Mouse (Mus musculus) urinary bladder, postnatal 10 days (tissue): ENCODE results near the gene Gm20388.

ENCODE experiments used
- DNase-seq: peaks from one replicate; pipeline ENCODE4 v3.0.0; 2022; ENCODE audit warnings: low spot score

Gene Gm20388

DNA sequence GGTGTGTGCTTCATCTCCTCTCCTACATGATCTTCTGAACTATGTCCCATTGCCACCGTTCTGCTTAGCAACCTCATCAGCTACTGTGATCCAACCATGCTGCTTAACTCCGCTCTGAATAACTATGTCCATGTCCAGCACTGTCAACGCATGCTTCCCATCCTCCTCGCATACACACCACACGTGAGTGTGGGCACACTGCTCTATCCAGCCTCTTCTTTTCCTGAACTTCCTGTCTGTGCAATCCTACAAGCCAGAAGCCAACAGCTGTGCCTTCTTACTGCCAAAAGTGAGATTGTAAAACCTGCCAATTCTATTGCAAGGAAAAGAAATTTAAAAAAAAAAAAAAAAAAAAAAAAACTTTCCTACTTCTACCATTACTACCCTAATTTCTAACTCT lies 3071.0 kb downstream of the Gm20388 start:
- no peak for DNase-seq

DNA sequence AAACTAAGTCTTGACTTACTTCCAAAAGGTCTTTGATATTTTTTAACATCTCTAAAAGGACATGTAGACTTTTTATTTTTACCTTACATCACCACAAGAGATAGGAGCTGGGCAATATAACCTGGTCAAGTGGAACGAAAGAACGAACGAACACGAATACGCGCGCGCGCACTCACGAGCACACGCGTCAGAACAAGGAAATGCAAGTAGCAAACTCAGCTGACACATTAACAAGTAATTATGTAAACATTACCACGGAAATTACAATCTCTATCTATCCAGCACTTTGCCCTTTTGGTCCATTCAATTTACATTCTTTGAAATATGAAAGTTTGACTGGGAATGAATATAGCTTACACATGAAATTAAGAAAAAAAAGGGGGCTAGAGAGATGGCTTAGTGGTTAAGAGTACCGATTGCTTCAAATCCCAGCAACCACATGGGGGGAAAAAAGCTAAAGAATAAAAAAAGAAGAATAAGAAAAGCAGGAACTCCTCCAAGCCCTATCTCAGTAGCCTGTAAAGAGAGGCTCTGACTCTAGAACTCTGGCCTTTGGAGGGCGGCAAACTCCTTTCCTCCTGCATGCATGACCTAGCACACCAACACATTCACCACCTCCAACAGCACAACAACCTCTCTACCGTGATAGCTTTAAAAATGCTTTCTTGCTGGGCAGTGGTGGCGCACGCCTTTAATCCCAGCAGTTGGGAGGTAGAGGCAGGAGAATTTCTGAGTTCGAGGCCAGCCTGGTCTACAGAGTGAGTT lies 3072.7 kb downstream of the Gm20388 start:
- no peak for DNase-seq

DNA sequence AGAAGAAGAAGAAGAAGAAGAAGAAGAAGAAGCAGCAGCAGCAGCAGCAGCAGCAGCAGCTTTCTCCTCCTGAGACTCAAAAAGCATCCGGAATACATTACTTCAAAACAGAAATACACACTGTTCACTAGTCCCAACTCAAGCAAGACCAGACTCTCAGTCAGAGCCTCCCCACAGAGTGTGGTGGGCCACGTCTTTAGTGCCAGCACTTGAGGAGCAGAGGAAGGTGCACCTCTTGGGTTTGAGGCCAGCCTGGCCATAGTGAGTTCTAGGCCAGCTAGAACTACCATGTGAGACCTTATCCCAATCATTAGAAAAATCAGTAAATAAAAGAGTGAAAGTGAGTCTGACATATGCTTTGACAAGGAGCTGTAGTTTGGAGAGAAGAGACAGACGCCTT lies 3073.5 kb downstream of the Gm20388 start:
- DNase-seq = no peak

DNA sequence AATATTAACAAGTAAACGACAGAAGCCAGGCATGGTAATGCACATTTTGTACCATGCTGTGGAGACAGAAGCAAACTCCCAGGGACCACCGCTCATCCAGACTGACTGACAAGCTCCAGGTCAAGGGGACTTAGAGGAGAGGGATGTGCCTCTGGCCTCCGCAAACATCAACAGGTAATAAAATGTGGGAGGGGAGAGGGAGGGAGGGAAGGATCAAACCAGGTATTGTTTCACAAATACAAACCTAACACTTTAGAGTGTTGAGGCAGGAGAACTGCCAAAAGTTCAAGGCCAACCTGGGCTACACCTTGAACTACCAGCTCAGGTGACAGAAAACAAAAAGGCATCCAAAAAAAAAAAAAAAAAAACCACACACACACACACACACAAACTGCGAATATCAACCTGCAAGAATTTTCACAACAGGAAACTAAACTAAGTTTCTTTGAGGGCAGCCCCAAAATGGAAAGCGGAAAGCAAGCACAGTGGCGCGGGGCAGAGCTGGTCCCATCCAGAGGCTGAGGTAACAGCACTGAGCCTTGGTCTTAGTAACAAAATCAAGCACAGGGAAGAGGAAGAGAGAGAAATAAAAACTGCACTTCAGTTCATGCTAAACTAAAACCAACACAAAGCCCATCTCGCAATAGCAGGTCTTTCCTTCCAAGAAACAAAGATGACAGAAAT lies 3076.0 kb downstream of the Gm20388 start:
- no peak for DNase-seq

DNA sequence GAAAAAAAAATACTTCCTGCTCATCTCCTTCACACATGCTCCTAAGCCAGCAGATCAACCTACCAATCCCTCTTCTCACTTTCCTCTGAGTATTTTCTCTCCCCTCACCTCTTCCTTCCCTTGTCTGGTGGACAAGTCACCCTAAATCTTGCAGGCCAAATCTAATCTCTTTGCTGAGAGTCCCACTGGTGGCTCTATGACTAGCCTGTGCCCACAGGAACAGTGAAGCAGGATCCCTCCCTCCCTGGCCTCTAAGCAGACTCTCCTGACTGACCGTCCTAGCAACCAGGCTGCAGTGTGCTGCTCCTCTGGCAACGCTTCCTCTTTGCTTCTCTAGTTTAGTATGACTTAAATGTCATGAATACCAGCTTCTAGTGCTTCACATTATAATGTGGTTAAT lies 3076.6 kb downstream of the Gm20388 start:
- no peak for DNase-seq

DNA sequence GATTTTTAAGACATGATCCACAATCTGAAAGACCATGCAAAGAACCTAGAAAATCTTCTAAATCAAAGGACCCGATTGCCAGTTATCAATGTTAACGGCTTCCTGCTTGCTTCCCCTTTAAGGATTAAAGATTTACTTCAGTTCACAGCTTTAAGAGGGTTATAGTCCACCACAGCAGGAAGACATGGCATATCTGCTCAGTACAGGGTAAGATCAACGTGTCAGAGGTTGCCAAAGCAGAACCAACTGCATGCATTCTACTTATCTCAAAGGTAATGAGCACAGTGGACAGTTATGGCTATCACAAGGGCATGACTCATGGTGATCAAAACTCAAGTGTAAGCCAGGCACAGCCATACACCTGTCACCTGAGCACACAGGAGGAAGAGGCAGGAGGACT lies 3078.3 kb downstream of the Gm20388 start:
- DNase-seq = no peak

DNA sequence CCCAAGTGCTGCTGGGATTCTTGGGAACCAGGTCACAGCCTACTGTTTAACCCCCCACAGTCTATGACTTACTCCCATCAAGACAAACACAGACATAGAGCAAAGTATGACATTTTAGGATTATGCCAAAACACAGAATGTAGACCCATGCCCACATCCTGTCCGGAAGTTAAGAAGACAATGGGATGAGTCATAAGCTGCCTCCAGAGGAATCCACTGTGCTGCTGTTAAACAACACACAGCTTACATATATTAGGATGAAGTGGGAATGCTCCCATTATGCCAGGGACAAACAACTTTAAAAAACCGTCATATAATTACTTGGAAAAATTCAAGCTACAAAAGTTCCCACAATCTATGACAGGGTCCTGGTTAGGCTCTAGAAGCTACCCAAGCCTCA lies 3079.3 kb downstream of the Gm20388 start:
- no peak for DNase-seq

DNA sequence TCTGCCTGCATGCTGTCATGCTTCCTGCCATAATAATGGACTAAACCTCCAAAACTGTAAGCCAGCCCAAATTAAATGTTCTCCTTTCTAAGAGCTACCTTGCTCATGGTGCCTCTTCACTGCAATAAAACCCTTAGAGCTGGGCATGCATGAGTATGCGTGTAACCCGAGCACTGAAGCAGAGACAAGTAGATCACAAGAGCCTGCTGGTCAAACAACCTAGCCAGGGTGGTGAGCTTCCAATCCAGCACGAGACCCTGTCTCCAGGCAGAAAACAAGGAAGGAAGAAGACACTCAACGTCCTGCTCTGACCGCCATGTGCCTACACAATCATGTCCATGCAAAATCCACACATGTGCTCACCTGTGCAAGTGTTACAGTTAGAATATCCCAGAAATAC lies 3080.7 kb downstream of the Gm20388 start:
- no peak for DNase-seq

DNA sequence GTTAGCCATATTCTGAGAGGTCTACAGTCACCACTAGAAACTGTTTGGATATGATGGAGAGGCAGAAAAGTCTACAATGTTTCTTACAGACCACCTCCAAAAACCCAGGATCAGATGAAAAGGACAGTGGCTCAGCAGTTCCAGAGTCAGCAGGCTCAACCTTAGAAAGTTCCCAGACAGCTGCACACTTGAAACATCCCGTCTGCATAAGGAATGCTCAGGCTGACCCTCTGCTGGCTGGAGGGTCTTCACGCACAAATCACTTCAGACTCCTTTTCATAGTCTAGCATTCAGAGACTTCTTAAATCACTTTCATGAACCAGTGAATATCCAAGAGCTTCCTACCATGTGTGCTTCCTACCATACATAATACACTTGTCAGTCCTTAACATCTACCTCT lies 3081.7 kb downstream of the Gm20388 start:
- DNase-seq = no peak

DNA sequence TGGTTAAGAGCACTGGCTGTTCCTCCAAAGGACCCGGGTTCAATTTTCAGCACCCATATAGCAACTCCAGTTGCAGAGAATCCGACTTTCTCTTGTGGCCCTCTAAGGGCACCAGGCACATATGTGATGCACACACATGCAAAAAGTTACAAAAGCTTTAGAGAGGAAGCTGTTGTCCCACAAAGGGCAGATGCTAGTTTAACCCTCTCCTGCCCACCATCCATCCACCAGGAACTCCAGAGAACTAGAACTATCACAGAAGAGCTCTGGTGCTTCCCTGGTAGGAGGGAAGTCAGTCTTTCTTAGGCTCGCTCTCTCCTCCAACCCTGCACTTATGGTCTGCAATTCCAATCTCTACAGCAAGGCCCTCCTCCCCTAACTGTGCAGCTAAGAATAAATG lies 3082.4 kb downstream of the Gm20388 start:
- no peak for DNase-seq

DNA sequence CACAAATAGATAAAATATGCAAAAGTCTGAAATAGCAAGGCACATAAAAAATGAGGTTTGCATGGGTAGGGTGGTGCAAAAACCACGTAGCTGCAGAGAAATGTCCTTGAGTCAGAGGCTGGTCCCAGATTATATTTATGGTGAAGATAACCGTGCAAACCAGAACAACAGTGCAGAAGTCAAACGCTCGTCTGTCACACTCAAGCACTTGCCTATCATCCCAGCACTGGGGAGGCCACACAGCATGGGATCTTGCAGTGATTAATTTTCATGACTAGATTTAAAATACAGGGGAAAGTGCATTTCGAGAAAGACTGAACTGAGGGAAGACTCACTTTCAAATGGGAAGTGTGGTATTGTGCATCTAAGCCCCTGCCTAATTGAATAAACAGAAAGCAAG lies 3083.1 kb downstream of the Gm20388 start:
- DNase-seq = no peak

DNA sequence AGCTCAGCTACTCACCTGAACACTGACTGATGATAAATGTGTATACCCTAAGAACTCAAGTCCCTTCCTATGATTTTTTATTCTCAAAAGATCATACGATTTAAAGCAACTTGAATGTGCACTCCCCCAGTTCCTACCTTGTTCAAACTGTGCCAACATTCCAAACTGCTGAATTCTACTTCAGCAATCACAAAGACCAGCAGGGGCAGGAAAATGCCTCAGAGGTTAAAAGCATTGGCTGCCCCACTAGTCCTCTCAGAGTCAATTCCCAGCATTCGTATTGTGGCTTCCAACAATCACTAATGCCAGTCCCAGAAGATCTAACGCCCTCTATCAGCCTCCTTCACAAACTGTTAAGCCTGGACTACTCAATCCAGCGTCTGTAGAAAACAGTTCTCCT lies 3087.3 kb downstream of the Gm20388 start:
- DNase-seq = no peak

DNA sequence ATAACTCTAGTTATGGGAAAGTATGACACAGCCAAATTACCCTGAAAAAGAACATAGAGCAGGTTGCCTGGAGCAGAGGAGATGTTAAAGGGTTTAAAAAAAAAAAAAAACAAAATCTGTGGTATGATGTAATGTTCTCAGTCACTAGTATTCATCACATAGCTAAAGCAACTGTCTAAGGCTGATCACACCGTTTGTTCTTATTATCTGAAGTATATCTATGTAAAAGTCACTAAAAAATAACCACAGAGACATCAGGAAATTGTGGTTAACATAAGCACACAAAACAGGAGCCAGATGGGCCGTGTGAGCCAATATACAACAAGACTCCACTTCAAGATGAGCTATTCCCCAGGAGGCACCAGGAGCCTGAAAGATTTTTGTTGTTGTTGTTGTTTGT lies 3089.7 kb downstream of the Gm20388 start:
- no peak for DNase-seq

DNA sequence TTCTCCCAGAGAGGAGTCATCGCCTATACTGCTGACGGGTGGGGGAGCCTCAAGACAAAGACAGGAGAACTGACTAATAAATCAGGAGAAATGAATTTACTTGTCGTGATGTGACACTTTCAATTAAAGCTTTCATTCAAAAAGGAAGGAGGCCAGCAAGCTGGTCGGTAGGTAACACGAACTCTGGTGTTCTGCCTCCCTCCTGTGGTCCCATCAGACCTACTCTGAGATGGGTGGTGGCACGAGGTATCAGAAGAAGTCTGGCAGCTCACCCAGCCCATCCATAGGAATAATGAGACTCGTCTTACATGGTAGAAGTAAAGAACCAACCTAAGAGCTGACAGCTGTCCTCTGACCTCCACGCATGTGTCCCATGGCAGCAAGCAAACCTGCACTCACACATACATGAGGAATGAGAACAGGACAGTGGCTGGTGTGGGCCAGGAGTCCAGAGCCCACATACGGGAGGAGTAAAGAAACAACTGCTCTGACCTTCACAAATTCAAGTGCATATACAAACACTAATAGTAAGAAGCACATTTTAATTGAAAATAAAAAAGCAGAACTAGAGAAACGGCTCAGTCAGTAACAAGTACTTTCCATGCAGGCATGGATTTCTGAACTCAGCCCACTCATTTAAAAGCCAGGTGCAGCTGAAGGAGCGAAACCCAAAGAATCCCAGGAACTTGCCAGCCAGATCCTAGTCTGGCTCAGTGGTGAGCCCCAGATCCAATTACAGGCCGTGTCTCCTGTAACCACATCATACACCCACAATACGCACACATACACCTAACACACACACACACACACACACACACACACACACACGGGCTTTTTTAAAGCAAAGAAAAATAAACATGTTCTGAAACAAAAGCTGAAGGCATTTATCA lies 3093.6 kb downstream of the Gm20388 start:
- no peak for DNase-seq

DNA sequence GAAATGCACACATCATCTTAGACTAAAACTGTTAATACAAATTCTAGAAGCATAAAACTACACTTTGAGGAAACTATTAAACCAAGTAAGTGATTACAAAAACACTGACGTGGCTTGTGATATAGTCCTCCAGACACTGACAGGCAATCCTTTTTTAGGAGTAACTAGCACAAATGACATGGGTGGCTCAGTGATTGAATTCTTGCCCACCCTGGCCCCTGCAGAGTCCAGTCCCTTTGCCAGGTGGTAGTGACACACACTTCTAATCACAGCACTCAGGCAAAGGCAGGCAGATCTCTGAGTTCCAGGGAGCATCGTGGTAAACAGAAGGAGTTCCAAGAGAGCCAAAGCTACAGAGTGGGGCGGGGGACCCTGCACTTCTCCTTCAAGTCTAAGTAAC lies 3094.7 kb downstream of the Gm20388 start:
- no peak for DNase-seq

DNA sequence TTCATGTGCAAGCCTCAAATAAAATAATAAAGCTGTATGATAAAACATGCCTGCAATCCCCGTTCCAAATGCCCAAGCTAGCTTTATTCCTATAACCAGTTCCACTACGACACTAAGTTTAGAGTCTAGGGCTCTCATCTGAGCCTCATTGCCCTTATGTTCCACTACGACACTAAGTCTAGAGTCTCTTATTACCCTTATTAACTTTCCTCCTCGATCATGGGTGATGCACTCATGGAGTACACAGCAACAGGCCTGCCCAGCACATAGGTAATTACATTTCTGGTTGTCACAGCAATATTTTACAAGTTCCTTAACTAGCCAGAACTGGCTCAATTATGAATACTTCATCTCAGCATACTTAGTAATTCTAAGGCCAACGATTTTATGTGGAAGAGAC lies 3095.2 kb downstream of the Gm20388 start:
- no peak for DNase-seq

DNA sequence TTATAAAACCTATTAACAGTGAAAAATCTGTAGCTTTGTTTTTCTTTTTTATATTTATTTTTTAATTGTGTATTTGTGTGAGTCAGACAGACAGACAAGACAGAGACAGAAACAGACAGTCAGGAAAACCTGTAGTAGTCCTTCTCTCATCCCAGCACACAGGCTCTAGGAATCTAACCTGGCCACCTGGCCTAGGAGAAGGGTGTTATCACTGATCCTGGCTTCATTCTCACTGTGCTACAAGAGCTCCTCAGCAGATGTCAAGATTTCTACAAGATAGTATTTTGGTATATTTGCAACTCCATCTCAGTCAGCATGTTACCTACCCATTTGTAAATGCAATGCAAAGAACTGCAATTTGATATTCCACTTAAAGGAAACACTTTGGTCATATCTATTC lies 3100.7 kb downstream of the Gm20388 start:
- DNase-seq = no peak

DNA sequence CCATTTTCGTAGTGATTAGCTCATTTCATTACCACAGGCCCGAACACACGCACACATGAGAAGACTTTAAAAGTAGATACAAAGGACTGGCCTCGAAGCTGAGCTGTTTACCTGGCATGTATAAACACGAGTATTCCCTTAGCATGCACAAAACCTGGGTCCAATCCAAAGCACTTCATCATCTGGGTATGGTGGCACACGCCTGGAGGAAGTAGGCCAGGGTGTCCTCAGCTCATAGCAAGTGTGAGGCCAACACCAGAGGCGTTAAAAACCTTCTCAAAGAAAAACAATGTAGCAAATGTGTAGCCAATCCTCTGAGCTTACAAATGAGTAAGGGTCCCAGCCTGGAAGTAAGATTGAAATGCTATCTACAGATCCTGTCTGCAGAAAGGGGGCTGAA lies 3103.8 kb downstream of the Gm20388 start:
- DNase-seq = no peak

DNA sequence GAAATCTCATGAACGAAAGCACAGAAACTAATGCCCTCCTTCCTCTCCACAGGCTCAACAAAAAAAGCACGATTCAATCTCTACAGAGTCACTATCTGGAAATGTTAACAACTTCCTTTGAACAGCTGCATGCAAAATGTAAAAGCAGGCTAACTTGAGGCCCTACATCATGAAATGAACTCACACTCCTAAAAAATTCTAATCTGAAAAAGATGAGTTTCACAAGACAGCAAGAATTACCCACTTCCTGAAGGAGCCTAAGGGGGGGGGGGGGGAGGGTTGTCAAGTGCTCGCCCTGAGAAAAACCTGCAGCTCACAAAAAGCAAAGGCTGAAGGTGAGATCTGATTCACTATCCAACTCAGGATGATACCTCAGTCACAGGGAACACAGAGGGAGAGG lies 3104.4 kb downstream of the Gm20388 start:
- DNase-seq = no peak

DNA sequence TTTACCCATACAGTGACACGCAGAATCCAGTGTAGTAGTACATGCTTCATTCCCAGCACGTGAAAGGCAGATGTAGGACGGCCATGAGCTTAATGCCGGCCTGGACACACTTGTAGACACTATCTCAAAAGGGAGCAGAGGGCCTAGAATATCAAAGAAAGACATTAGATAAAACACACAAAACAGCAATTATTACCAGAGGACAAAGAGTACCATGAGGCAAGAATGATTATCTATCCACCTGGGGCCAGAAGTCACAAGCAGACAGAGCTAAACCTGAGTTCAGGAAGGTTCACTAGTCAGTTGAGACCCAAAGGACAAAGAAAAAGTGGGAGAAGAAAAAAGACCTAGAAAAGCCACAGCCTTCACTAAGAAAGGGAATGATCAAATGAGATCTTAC lies 3106.5 kb downstream of the Gm20388 start:
- no peak for DNase-seq

DNA sequence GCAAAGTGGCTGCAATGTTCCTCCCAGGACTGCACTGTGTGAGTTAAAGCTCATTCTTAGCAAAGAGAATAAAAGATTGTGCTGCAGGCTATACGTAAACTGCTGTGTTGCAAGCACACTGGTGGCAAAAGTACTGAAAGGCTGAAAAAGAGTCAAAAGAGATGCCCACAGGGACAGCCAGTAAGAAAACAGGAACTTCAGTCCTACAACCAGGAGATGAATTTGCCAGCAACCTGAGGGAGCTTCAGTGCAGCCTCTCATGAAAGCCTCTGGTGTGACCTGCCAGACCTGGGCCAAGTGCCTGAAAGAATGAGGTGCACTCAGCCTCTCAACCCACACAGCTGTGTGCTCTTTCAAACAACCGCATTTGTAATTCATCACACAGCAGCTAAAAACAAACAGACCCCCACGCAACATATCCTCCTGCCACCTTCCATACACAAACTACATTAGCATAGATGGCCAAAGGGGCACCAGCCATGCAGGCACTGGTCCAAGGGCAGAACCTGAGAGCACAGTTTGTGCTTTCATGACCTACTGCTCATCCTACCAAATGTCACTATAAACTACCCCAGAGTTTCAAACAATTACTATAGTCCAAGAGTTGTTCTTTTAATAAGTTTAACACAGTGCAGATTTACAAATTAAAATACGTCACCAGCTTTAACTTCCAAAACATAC lies 3108.0 kb downstream of the Gm20388 start:
- DNase-seq = no peak

DNA sequence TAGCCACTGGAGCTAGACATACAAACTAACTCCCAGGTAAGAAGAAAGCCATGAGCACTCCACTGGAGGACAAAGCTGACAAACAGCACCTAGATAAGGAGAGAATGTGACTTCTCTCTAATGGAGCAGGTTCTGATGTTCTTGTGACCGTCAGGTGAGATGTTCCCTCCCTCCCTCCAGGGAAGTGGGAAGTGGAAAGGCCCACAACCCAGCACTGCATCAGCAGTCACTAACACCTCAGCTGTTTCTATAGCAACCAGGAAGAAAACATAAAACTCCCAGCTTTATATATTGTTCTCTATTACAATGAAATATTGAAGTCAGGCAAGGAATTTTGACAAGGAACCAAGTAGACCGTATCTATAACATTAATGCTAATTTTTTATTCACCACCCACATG lies 3109.4 kb downstream of the Gm20388 start:
- no peak for DNase-seq
